In genomic region chr7:142675141-142675540, GRCm38 (mm10) we compare ENCODE assay signal across 30 mouse cellular contexts. TPM values are rescaled to one million over a fixed set of nuclear protein-coding genes. Genes with fewer than 3 reads are reported as not detected.
DNase-seq lines count a peak whose midpoint lies in the region; ATAC-seq and TF ChIP-seq lines count a peak whose summit lies in the region.
"Had no signal": no experiment of that assay in that cellular context is flagged by ENCODE, and none has a peak within 500 bp of the region (broad histone marks: within the 10 kb centered on the region; RNA-seq: fewer than 3 reads in every experiment).

No protein-coding gene starts in this region.

- no peak for TF ChIP-seq CTCF in intestine, postnatal 0 days (IDR thresholded peaks at IDR 0.05; ENCODE audit: low read depth)

- no peaks in the 10 kb centered on the region for H3K4me1 ChIP-seq in intestine, embryonic 16.5 days (ENCODE audit: control insufficient read depth, insufficient read depth, low read length)
- H3K4me1 ChIP-seq in intestine, postnatal 0 days (replicated peaks; ENCODE audit: control insufficient read depth, insufficient read depth, low read length) = no peaks in the 10 kb centered on the region
- 0 out of 2 replicates have a peak, but pooled peaks cover 3% of the 10 kb centered on the region for H3K4me1 ChIP-seq in kidney, embryonic 15.5 days
- H3K4me1 ChIP-seq: embryonic facial prominence, embryonic 15.5 days; forebrain, embryonic 12.5 days; midbrain, embryonic 10.5 days had no signal

- no peak overlapping the region for H3K27ac ChIP-seq in intestine, embryonic 16.5 days (ENCODE audit: low read length)
- no peak overlapping the region for H3K27ac ChIP-seq in intestine, postnatal 0 days (ENCODE audit: low read depth, low read length)
- H3K27ac ChIP-seq in kidney, embryonic 15.5 days = no peak overlapping the region
- H3K27ac ChIP-seq: embryonic facial prominence, embryonic 15.5 days; forebrain, embryonic 12.5 days; hindbrain, postnatal 0 days; layer of hippocampus, adult 2 months; limb, embryonic 15.5 days; liver, embryonic 14.5 days had no signal

- peaks cover 4% of the 10 kb centered on the region for H3K9me3 ChIP-seq in intestine, embryonic 16.5 days (ENCODE audit: control insufficient read depth, low read length)
- H3K9me3 ChIP-seq in intestine, postnatal 0 days (ENCODE audit: control insufficient read depth) = peaks cover 9% of the 10 kb centered on the region
- H3K9me3 ChIP-seq in kidney, embryonic 15.5 days (replicated peaks) = peaks cover 14% of the 10 kb centered on the region

- 71% methylated on average over 6 of the region's 6 CpGs for WGBS in intestine, embryonic 16.5 days
- WGBS in intestine, postnatal 0 days = 67% methylated on average over 6 of the region's 6 CpGs
- WGBS in kidney, embryonic 15.5 days = 69% methylated on average over 6 of the region's 6 CpGs

- H3K27me3 ChIP-seq in intestine, embryonic 16.5 days (replicated peaks; ENCODE audit: control insufficient read depth, insufficient read depth, low read length) = no peaks in the 10 kb centered on the region
- H3K27me3 ChIP-seq in intestine, postnatal 0 days (replicated peaks; ENCODE audit: control insufficient read depth, insufficient read depth, low read length) = no peaks in the 10 kb centered on the region
- H3K27me3 ChIP-seq in kidney, embryonic 15.5 days = no peaks in the 10 kb centered on the region
- H3K27me3 ChIP-seq: embryonic facial prominence, embryonic 15.5 days; forebrain, embryonic 12.5 days; heart, embryonic 12.5 days; limb, embryonic 15.5 days had no signal

- H3K4me3 ChIP-seq in intestine, embryonic 16.5 days (ENCODE audit: low read length) = no peak overlapping the region
- H3K4me3 ChIP-seq in intestine, postnatal 0 days (ENCODE audit: low read depth, low read length) = no peak overlapping the region
- no peak overlapping the region for H3K4me3 ChIP-seq in kidney, embryonic 15.5 days (replicated peaks)
- H3K4me3 ChIP-seq: embryonic facial prominence, embryonic 15.5 days; forebrain, embryonic 12.5 days; heart, embryonic 12.5 days; layer of hippocampus, adult 2 months; limb, embryonic 15.5 days; midbrain, embryonic 10.5 days; myocyte had no signal

- intact Hi-C loops in heart, postnatal 10 days (cut with DNase I) = loop anchor here (2.0 kb wide), 2 partner anchors 234 to 340 kb away; partner anchors contain the start of gene Tnni2

- H3K9ac ChIP-seq in intestine, embryonic 16.5 days (ENCODE audit: low read depth, low read length) = 0 out of 2 replicates have a peak overlapping the region, but pooled peaks have one; percentile 35
- no peak overlapping the region for H3K9ac ChIP-seq in intestine, postnatal 0 days (ENCODE audit: low read depth, low read length)
- no peak overlapping the region for H3K9ac ChIP-seq in kidney, embryonic 15.5 days
- H3K9ac ChIP-seq: embryonic facial prominence, embryonic 15.5 days; forebrain, embryonic 12.5 days; forebrain, postnatal 0 days; heart, embryonic 12.5 days; limb, embryonic 15.5 days; liver, embryonic 14.5 days had no signal

- DNase-seq in heart, adult 11 months = peak; percentile 74
- DNase-seq in heart, postnatal 10 days = no peak
- DNase-seq in testis, postnatal 10 days (ENCODE audit: low spot score) = peak; percentile 33
- no peak for DNase-seq in testis, postnatal 14 days (ENCODE audit: low spot score)
- no peak for DNase-seq in gastrocnemius, adult 18-20 months (ENCODE audit: low spot score)
- DNase-seq: right cerebral cortex, postnatal 25 days had no signal

- H3K4me2 ChIP-seq in intestine, embryonic 16.5 days (ENCODE audit: low read depth, low read length) = no peak overlapping the region
- H3K4me2 ChIP-seq in intestine, postnatal 0 days (replicated peaks; ENCODE audit: low read depth) = no peak overlapping the region
- H3K4me2 ChIP-seq in kidney, embryonic 15.5 days = no peak overlapping the region
- H3K4me2 ChIP-seq: embryonic facial prominence, embryonic 15.5 days; forebrain, embryonic 12.5 days; heart, embryonic 12.5 days; limb, embryonic 15.5 days had no signal

- H3K36me3 ChIP-seq in intestine, embryonic 16.5 days (ENCODE audit: control insufficient read depth, insufficient read depth, low read length) = no peaks in the 10 kb centered on the region
- no peaks in the 10 kb centered on the region for H3K36me3 ChIP-seq in intestine, postnatal 0 days (ENCODE audit: control insufficient read depth, insufficient read depth)
- no peaks in the 10 kb centered on the region for H3K36me3 ChIP-seq in kidney, embryonic 15.5 days
- H3K36me3 ChIP-seq: embryonic facial prominence, embryonic 15.5 days; forebrain, embryonic 12.5 days; G1E; heart, embryonic 12.5 days; limb, embryonic 15.5 days; midbrain, embryonic 10.5 days had no signal

- ATAC-seq in intestine, embryonic 16.5 days = no peak
- ATAC-seq in intestine, postnatal 0 days = no peak
- ATAC-seq in kidney, embryonic 15.5 days (replicated peaks; ENCODE audit: low FRiP score) = no peak; the same call in 1 of the 2 replicates
- ATAC-seq: midbrain, embryonic 16.5 days had no signal

RNA-seq across cellular contexts. Expression of gene Gm49394, which starts 5.4 kb away (rescaled TPM):
- not detected for total RNA-seq in heart, postnatal 10 days (2021)
- polyA plus RNA-seq in intestine, embryonic 16.5 days (2015; fragmentation: Nextera tagmentation; extraction: Ambion mirVana) = 1.1 and 1.9 TPM in 2 replicates
- not detected in 2 replicates for polyA plus RNA-seq in intestine, postnatal 0 days (2015; fragmentation: Nextera tagmentation; extraction: Ambion mirVana)
- not detected in 2 replicates for polyA plus RNA-seq in kidney, embryonic 15.5 days (2015; fragmentation: Nextera tagmentation; extraction: Ambion mirVana)
- not detected for total RNA-seq in gastrocnemius, adult 18-20 months (2021)
- total RNA-seq: common myeloid progenitor, adult 5-6 weeks; forebrain, postnatal 0 days; layer of hippocampus, adult 2 months; left cerebral cortex, adult 8-10 months; left cerebral cortex, postnatal 36 days; megakaryocyte progenitor cell, adult 5-6 weeks; neutrophil, adult 5-6 weeks had no signal
- polyA plus RNA-seq: forebrain, embryonic 12.5 days; G1E; gonadal fat pad, adult 2 months; heart, postnatal 0 days; hindbrain, embryonic 11.5 days; hindbrain, postnatal 0 days; lung, adult 2 months; midbrain, embryonic 10.5 days; midbrain, embryonic 16.5 days had no signal

RNA-seq across cellular contexts. Expression of gene Igf2, which starts 8.5 kb away (rescaled TPM):
- 100 to 1,000 TPM; 765 to 826 TPM for total RNA-seq in heart, postnatal 10 days (2021)
- 757 and 778 TPM in 2 replicates for polyA plus RNA-seq in intestine, embryonic 16.5 days (2015; fragmentation: Nextera tagmentation; extraction: Ambion mirVana)
- 483 and 499 TPM in 2 replicates for polyA plus RNA-seq in intestine, postnatal 0 days (2015; fragmentation: Nextera tagmentation; extraction: Ambion mirVana)
- polyA plus RNA-seq in kidney, embryonic 15.5 days (2015; fragmentation: Nextera tagmentation; extraction: Ambion mirVana) = 693 and 696 TPM in 2 replicates
- 10 to 100 TPM; 20.0 to 29.0 TPM for total RNA-seq in gastrocnemius, adult 18-20 months (2021)
- total RNA-seq: common myeloid progenitor, adult 5-6 weeks; megakaryocyte progenitor cell, adult 5-6 weeks; neutrophil, adult 5-6 weeks had no signal
- polyA plus RNA-seq: G1E had no signal

Comparison
In these comparisons a context has a peak if more than half of its experiments do, and no peak if none do; other contexts are left out.
1. DNase-seq: peak in heart, adult 11 months (single experiment) and testis, postnatal 10 days (single experiment); none in heart, postnatal 10 days (0 of 2), testis, postnatal 14 days (single experiment) and gastrocnemius, adult 18-20 months (single experiment).